12 mouse cellular contexts compared by ENCODE assay signal in genomic region chr17:15813658-15814212, GRCm38 (mm10). TPM values are rescaled to one million over a fixed set of nuclear protein-coding genes. Genes with fewer than 3 reads are reported as not detected.
DNase-seq lines count a peak whose midpoint lies in the region; ATAC-seq and TF ChIP-seq lines count a peak whose summit lies in the region.
"Had no signal": no experiment of that assay in that cellular context is flagged by ENCODE, and none has a peak within 500 bp of the region (broad histone marks: within the 10 kb centered on the region; RNA-seq: fewer than 3 reads in every experiment).

No protein-coding gene starts in this region.

- 0 out of 2 replicates have a peak overlapping the region, but pooled peaks have one; percentile 5 for H3K9ac ChIP-seq in hindbrain, embryonic 12.5 days
- H3K9ac ChIP-seq in hindbrain, embryonic 16.5 days (ENCODE audit: low read depth, low read length) = no peak overlapping the region
- 0 out of 2 replicates have a peak overlapping the region, but pooled peaks have one; percentile 8 for H3K9ac ChIP-seq in lung, postnatal 0 days (replicated peaks; ENCODE audit: low read depth)
- H3K9ac ChIP-seq in embryonic facial prominence, embryonic 15.5 days = no peak overlapping the region
- H3K9ac ChIP-seq: liver, embryonic 14.5 days had no signal

- TF ChIP-seq EP300 in lung, postnatal 0 days (IDR thresholded peaks at IDR 0.05) = no peak

- no peaks in the 10 kb centered on the region for H3K9me3 ChIP-seq in hindbrain, embryonic 12.5 days (replicated peaks)
- H3K9me3 ChIP-seq in hindbrain, embryonic 16.5 days (ENCODE audit: control insufficient read depth, low read length) = no peaks in the 10 kb centered on the region
- no peaks in the 10 kb centered on the region for H3K9me3 ChIP-seq in lung, postnatal 0 days (ENCODE audit: low read length)
- H3K9me3 ChIP-seq in embryonic facial prominence, embryonic 15.5 days (replicated peaks) = no peaks in the 10 kb centered on the region

- no peak for ATAC-seq in hindbrain, embryonic 12.5 days (ENCODE audit: low FRiP score)
- ATAC-seq in hindbrain, embryonic 16.5 days = no peak
- ATAC-seq in lung, postnatal 0 days = no peak
- no peak for ATAC-seq in embryonic facial prominence, embryonic 15.5 days (ENCODE audit: insufficient number of reproducible peaks, low FRiP score, low TSS enrichment, low read depth)

- H3K36me3 ChIP-seq in hindbrain, embryonic 12.5 days = peaks cover 27% of the 10 kb centered on the region
- H3K36me3 ChIP-seq in hindbrain, embryonic 16.5 days (ENCODE audit: control insufficient read depth, insufficient read depth, low read length) = no peaks in the 10 kb centered on the region
- no peaks in the 10 kb centered on the region for H3K36me3 ChIP-seq in lung, postnatal 0 days (ENCODE audit: insufficient read depth, low read length)
- peaks cover 9% of the 10 kb centered on the region; the same call in 1 of the 2 replicates for H3K36me3 ChIP-seq in embryonic facial prominence, embryonic 15.5 days
- H3K36me3 ChIP-seq in small intestine, adult 2 months (ENCODE audit: control insufficient read depth, insufficient read depth, low read length) = peaks cover 10% of the 10 kb centered on the region

- peak; percentile 57 for DNase-seq in lung, postnatal 0 days (ENCODE audit: low spot score)
- no peak for DNase-seq in lung, adult 2 months
- no peak for DNase-seq in frontal cortex, postnatal 36 days (ENCODE audit: low spot score in 2 of 2)
- DNase-seq in layer of hippocampus, adult 9-10 months (ENCODE audit: low spot score) = no peak
- DNase-seq: adrenal gland, adult 2 months; cerebellum, adult 11-12 months; kidney, adult 18-20 months had no signal

- TF ChIP-seq CTCF in lung, postnatal 0 days (IDR thresholded peaks at IDR 0.05) = no peak
- no peak for TF ChIP-seq CTCF in lung, adult 2 months (IDR thresholded peaks at IDR 0.05; ENCODE audit: insufficient read depth, low read length)
- TF ChIP-seq CTCF in small intestine, adult 2 months (IDR thresholded peaks at IDR 0.05; ENCODE audit: extremely low read depth, insufficient read length, insufficient replicate concordance, low read depth, low read length) = no peak

- H3K4me2 ChIP-seq in hindbrain, embryonic 12.5 days (replicated peaks) = peak overlapping the region; percentile 12; the same call in 1 of the 2 replicates
- no peak overlapping the region for H3K4me2 ChIP-seq in hindbrain, embryonic 16.5 days (ENCODE audit: low read length)
- H3K4me2 ChIP-seq in lung, postnatal 0 days (replicated peaks; ENCODE audit: low read depth, low read length) = no peak overlapping the region
- no peak overlapping the region for H3K4me2 ChIP-seq in embryonic facial prominence, embryonic 15.5 days (replicated peaks)

- no peak for TF ChIP-seq POLR2A in lung, adult 2 months (IDR thresholded peaks at IDR 0.05; ENCODE audit: borderline replicate concordance, extremely low read depth, low read depth, low read length)
- TF ChIP-seq POLR2A in small intestine, adult 2 months (IDR thresholded peaks at IDR 0.05; ENCODE audit: low read depth, low read length) = no peak

- whole genome bisulfite sequencing in hindbrain, embryonic 12.5 days = 82% methylated on average over 3 of the region's 3 CpGs
- 44% methylated on average over 3 of the region's 3 CpGs for WGBS in hindbrain, embryonic 16.5 days
- WGBS in lung, postnatal 0 days = 12% methylated on average over 3 of the region's 3 CpGs
- 21% methylated on average over 3 of the region's 3 CpGs for WGBS in lung, adult 2 months
- 15% methylated on average over 3 of the region's 3 CpGs for WGBS in embryonic facial prominence, embryonic 15.5 days
- 15% methylated on average over 3 of the region's 3 CpGs for WGBS in small intestine, adult 2 months

- no peak overlapping the region for H3K27ac ChIP-seq in hindbrain, embryonic 12.5 days
- no peak overlapping the region for H3K27ac ChIP-seq in hindbrain, embryonic 16.5 days (ENCODE audit: low read depth, low read length)
- H3K27ac ChIP-seq in lung, postnatal 0 days (ENCODE audit: low read length) = peak overlapping the region; percentile 58
- peak overlapping the region; percentile 75 for H3K27ac ChIP-seq in embryonic facial prominence, embryonic 15.5 days (replicated peaks)
- peak overlapping the region; percentile 44 for H3K27ac ChIP-seq in small intestine, adult 2 months (ENCODE audit: insufficient read depth, low read depth, low read length)
- H3K27ac ChIP-seq: liver, embryonic 14.5 days had no signal

- H3K4me1 ChIP-seq in hindbrain, embryonic 12.5 days = peaks cover 79% of the 10 kb centered on the region
- H3K4me1 ChIP-seq in hindbrain, embryonic 16.5 days (ENCODE audit: control insufficient read depth, insufficient read depth, low read depth, low read length) = peaks cover 43% of the 10 kb centered on the region
- H3K4me1 ChIP-seq in lung, postnatal 0 days (ENCODE audit: insufficient read depth, low read depth, low read length) = peaks cover 34% of the 10 kb centered on the region; the same call in 1 of the 2 replicates
- H3K4me1 ChIP-seq in lung, adult 2 months (ENCODE audit: control insufficient read depth, insufficient read depth, low read length) = peaks cover 28% of the 10 kb centered on the region
- peaks cover 83% of the 10 kb centered on the region for H3K4me1 ChIP-seq in embryonic facial prominence, embryonic 15.5 days
- H3K4me1 ChIP-seq in small intestine, adult 2 months (ENCODE audit: control insufficient read depth, insufficient read depth, insufficient read length, low read length) = peaks cover 31% of the 10 kb centered on the region; the same call in 1 of the 2 replicates

- H3K4me3 ChIP-seq in hindbrain, embryonic 12.5 days = no peak overlapping the region
- H3K4me3 ChIP-seq in hindbrain, embryonic 16.5 days (ENCODE audit: low read length) = no peak overlapping the region
- H3K4me3 ChIP-seq in lung, postnatal 0 days (ENCODE audit: low read depth, low read length) = no peak overlapping the region
- no peak overlapping the region for H3K4me3 ChIP-seq in lung, adult 2 months (replicated peaks; ENCODE audit: extremely low read depth, low read depth, low read length)
- no peak overlapping the region for H3K4me3 ChIP-seq in embryonic facial prominence, embryonic 15.5 days (replicated peaks)
- H3K4me3 ChIP-seq in small intestine, adult 2 months (ENCODE audit: low read depth, low read length) = no peak overlapping the region

- H3K27me3 ChIP-seq in hindbrain, embryonic 12.5 days = no peaks in the 10 kb centered on the region
- H3K27me3 ChIP-seq in hindbrain, embryonic 16.5 days (replicated peaks; ENCODE audit: control insufficient read depth, insufficient read depth, low read length) = no peaks in the 10 kb centered on the region
- no peaks in the 10 kb centered on the region for H3K27me3 ChIP-seq in lung, postnatal 0 days (replicated peaks; ENCODE audit: insufficient read depth, low read length)
- H3K27me3 ChIP-seq in embryonic facial prominence, embryonic 15.5 days = no peaks in the 10 kb centered on the region
- no peaks in the 10 kb centered on the region for H3K27me3 ChIP-seq in small intestine, adult 2 months (ENCODE audit: control insufficient read depth, insufficient read depth, low read length)

RNA-seq across cellular contexts. Expression of gene Rgmb, which starts 17.1 kb away (rescaled TPM):
- polyA plus RNA-seq in hindbrain, embryonic 12.5 days (2016; fragmentation: Nextera tagmentation; extraction: Ambion mirVana) = 140 and 156 TPM in 2 replicates
- polyA plus RNA-seq in hindbrain, embryonic 16.5 days (2015; fragmentation: Nextera tagmentation; extraction: Ambion mirVana) = 50.8 and 58.5 TPM in 2 replicates
- 15.2 and 15.9 TPM in 2 replicates for polyA plus RNA-seq in lung, postnatal 0 days (2015; fragmentation: Nextera tagmentation; extraction: Ambion mirVana)
- polyA plus RNA-seq in lung, adult 2 months (2012; rRNA removed) = 41.4 and 65.1 TPM in 2 replicates
- 27.9 and 28.9 TPM in 2 replicates for polyA plus RNA-seq in embryonic facial prominence, embryonic 15.5 days (2015; fragmentation: Nextera tagmentation; extraction: Ambion mirVana)
- 76.1 and 97.5 TPM in 2 replicates for polyA plus RNA-seq in small intestine, adult 2 months (2012; rRNA removed)

Comparison
In these comparisons a context has a peak if more than half of its experiments do, and no peak if none do; other contexts are left out.
1. H3K9ac ChIP-seq: peak in hindbrain, embryonic 12.5 days (single experiment) and lung, postnatal 0 days (single experiment); none in hindbrain, embryonic 16.5 days (single experiment) and embryonic facial prominence, embryonic 15.5 days (single experiment).
2. H3K27ac ChIP-seq: peak in lung, postnatal 0 days (single experiment), embryonic facial prominence, embryonic 15.5 days (single experiment) and small intestine, adult 2 months (single experiment); none in hindbrain, embryonic 12.5 days (single experiment) and hindbrain, embryonic 16.5 days (single experiment).